Mouse (Mus musculus): ENCODE measurements around the gene Tmem175. TPM values are rescaled to one million over a fixed set of nuclear protein-coding genes. Genes with fewer than 3 reads are reported as not detected.

Gene Tmem175
- polyA plus RNA-seq, 1 experiment from 2014 or later = 28.3 TPM

GRCm38 (mm10) chr5:108645651-108646342 is 16.2 kb downstream of the Tmem175 start:
- WGBS = 92% methylated on average over 9 of the region's 9 CpGs
- H3K36me3 ChIP-seq = peaks cover 82% of the 10 kb centered on the region
- no peaks in the 10 kb centered on the region for H3K27me3 ChIP-seq
- no peak overlapping the region for H3K4me2 ChIP-seq (replicated peaks)
- no peak overlapping the region for H3K4me3 ChIP-seq
- H3K9me3 ChIP-seq = no peaks in the 10 kb centered on the region
- no peak overlapping the region for H3K9ac ChIP-seq
- H3K27ac ChIP-seq = no peak overlapping the region
- no peak for ATAC-seq (ENCODE audit: low FRiP score, low read depth)
- no peaks in the 10 kb centered on the region for H3K4me1 ChIP-seq

GRCm38 (mm10) chr5:108646343-108646660 is 16.7 kb downstream of the Tmem175 start:
- WGBS = 90% methylated on average over 3 of the region's 3 CpGs
- no peak for ATAC-seq (ENCODE audit: low FRiP score, low read depth)
- Histone ChIP-seq H3K4me3 (no peak overlapping the region), H3K27ac (no peak overlapping the region), H3K9me3 (no peaks in the 10 kb centered on the region), H3K27me3 (no peaks in the 10 kb centered on the region), H3K4me2 (replicated peaks) (no peak overlapping the region), H3K9ac (no peak overlapping the region), H3K4me1 (no peaks in the 10 kb centered on the region), H3K36me3 (peaks cover 87% of the 10 kb centered on the region)

GRCm38 (mm10) chr5:108647311-108647710 is 17.7 kb downstream of the Tmem175 start:
- Histone ChIP-seq H3K4me1 (no peaks in the 10 kb centered on the region), H3K27ac (no peak overlapping the region), H3K9me3 (no peaks in the 10 kb centered on the region), H3K9ac (no peak overlapping the region), H3K4me2 (replicated peaks) (no peak overlapping the region), H3K4me3 (no peak overlapping the region), H3K36me3 (peaks cover 87% of the 10 kb centered on the region), H3K27me3 (no peaks in the 10 kb centered on the region)
- 88% methylated on average over 2 of the region's 2 CpGs for WGBS
- no peak for ATAC-seq (ENCODE audit: low FRiP score, low read depth)

DNA sequence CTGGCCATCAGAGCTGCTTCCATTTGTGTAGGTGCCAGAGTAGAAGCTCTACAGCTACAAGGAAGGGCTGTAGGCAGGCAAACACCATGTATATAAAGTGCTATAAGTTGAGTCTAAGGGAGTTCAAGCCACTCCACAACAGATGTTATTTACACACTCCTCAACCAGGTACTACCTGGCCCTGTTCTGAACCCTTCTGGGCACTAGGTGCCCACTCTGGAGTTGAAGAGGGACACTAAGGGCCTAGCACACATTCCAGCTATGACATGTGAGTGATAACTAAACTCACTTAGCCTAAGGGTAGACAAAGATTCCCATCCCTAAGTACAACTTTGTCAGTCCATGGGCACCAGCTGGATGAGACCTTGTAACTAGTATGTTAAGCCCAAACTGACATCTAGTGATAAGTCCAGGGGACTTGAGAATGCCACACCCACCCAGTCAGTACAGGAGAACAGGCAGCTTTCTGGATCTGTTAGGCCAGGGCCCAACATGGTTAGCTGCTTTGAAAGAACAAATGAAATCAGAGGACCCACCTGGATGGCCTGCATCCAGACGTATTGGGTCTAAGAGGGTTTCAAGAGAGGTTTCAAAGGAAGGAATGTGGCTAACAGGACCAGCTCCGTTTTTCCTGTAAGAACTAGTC is 18.4 kb downstream of the Tmem175 start:
- Histone ChIP-seq H3K4me2 (replicated peaks) (no peak overlapping the region), H3K9me3 (no peaks in the 10 kb centered on the region), H3K36me3 (peaks cover 88% of the 10 kb centered on the region), H3K9ac (no peak overlapping the region), H3K4me3 (no peak overlapping the region), H3K27me3 (no peaks in the 10 kb centered on the region), H3K27ac (no peak overlapping the region), H3K4me1 (no peaks in the 10 kb centered on the region)
- ATAC-seq (ENCODE audit: low FRiP score, low read depth) = no peak
- 78% methylated on average over 2 of the region's 2 CpGs for WGBS

DNA sequence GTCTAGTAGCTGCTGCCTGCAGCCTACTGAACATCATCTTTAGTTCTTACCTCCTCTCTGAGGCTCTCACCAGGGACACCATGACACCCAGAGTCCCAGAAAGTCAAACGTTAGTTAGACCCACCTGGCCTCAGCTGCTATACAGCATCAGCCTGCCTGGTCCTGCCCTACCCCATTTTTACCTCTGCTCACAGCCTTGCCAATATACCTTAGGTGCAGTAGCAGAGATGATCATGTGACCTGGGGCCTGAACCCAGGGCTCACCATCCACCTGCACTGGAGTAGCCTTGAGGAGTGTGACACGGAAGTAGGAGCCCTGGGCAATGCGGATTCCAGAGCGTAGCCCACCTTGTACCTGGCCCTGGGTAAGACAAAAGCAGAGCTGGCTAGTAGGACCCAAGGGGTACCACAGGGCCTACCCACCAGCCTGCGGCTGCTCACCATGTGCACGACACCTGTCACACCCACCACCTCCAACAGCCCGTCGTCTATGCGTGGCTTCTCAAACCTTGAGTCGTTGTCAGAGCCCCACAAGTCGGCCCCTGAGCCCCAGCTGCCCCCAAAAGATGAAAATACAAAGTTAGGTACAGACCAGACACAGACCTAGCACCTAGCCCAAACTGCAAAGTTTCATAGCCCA is 19.5 kb downstream of the Tmem175 start:
- no peak for ATAC-seq (ENCODE audit: low FRiP score, low read depth)
- Histone ChIP-seq H3K4me2 (replicated peaks) (no peak overlapping the region), H3K27ac (no peak overlapping the region), H3K4me3 (no peak overlapping the region), H3K9ac (no peak overlapping the region; the same call in 1 of the 2 replicates), H3K4me1 (no peaks in the 10 kb centered on the region), H3K27me3 (no peaks in the 10 kb centered on the region), H3K36me3 (peaks cover 88% of the 10 kb centered on the region), H3K9me3 (no peaks in the 10 kb centered on the region)
- WGBS = 91% methylated on average over 11 of the region's 11 CpGs

GRCm38 (mm10) chr5:108650341-108650740 is 20.8 kb downstream of the Tmem175 start:
- H3K27me3 ChIP-seq = no peaks in the 10 kb centered on the region
- H3K27ac ChIP-seq = no peak overlapping the region
- no peak for ATAC-seq (ENCODE audit: low FRiP score, low read depth)
- no peak overlapping the region for H3K4me2 ChIP-seq (replicated peaks)
- no peaks in the 10 kb centered on the region for H3K9me3 ChIP-seq
- 83% methylated on average over 7 of the region's 7 CpGs for WGBS
- no peak overlapping the region for H3K4me3 ChIP-seq
- no peak overlapping the region for H3K9ac ChIP-seq
- peaks cover 91% of the 10 kb centered on the region for H3K36me3 ChIP-seq
- no peaks in the 10 kb centered on the region for H3K4me1 ChIP-seq

GRCm38 (mm10) chr5:108651136-108651720 is 21.7 kb downstream of the Tmem175 start:
- H3K27ac ChIP-seq = no peak overlapping the region
- H3K4me2 ChIP-seq (replicated peaks) = no peak overlapping the region
- no peak overlapping the region for H3K4me3 ChIP-seq
- H3K36me3 ChIP-seq = peaks cover 92% of the 10 kb centered on the region
- no peaks in the 10 kb centered on the region for H3K4me1 ChIP-seq
- no peak for ATAC-seq (ENCODE audit: low FRiP score, low read depth)
- WGBS = 88% methylated on average over 5 of the region's 5 CpGs
- no peak overlapping the region for H3K9ac ChIP-seq
- H3K9me3 ChIP-seq = no peaks in the 10 kb centered on the region
- no peaks in the 10 kb centered on the region for H3K27me3 ChIP-seq

DNA sequence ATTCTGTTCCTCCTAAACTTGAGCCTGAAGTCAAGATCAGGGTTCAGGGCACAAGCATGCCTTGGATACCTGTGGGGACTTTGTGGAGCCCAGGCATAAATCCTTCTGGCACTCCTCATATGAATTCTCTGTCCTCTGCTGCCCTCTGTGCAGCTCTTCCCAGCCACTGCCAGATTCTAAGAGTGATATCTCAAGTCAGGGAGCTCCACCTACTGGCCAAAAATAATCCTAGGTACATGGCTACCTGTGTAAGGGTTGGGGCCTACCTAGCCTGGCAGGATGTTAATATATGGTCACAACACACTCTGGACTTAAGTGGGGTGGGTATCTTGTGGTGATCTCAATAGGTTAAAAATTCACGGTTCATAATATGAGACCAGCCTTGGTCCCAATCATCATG is 22.3 kb downstream of the Tmem175 start:
- Histone ChIP-seq H3K27me3 (no peaks in the 10 kb centered on the region), H3K27ac (no peak overlapping the region), H3K9me3 (no peaks in the 10 kb centered on the region), H3K36me3 (peaks cover 92% of the 10 kb centered on the region), H3K4me1 (no peaks in the 10 kb centered on the region), H3K4me2 (replicated peaks) (no peak overlapping the region), H3K4me3 (no peak overlapping the region), H3K9ac (no peak overlapping the region)
- ATAC-seq (ENCODE audit: low FRiP score, low read depth) = peak; percentile 55; the same call in 1 of the 2 replicates
- 63% methylated on average over 1 of the region's 1 CpGs for WGBS

DNA sequence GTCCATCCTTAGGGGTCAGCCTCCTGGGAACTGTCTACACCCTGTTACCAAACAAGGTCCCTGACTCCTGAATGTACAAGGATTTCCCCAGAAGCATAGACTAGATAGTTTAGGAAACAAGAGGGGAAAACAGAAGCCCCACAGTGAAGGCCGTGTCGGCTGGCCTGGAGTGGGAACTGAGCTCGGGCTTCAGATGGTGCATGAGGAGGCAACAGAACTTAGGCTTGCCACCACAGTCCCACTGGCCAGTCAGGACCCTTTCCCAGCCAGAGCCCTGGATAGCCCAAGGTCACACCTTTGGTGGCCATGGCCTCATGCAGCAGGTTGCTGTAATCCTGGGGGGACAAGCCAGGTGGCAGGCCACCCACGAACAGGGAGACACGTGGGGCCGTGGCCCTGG is 23.8 kb downstream of the Tmem175 start:
- Histone ChIP-seq H3K4me1 (no peaks in the 10 kb centered on the region), H3K36me3 (peaks cover 93% of the 10 kb centered on the region), H3K9ac (no peak overlapping the region), H3K27ac (no peak overlapping the region), H3K4me2 (replicated peaks) (no peak overlapping the region), H3K9me3 (no peaks in the 10 kb centered on the region), H3K4me3 (no peak overlapping the region), H3K27me3 (no peaks in the 10 kb centered on the region)
- 95% methylated on average over 6 of the region's 6 CpGs for WGBS
- ATAC-seq (ENCODE audit: low FRiP score, low read depth) = no peak

DNA sequence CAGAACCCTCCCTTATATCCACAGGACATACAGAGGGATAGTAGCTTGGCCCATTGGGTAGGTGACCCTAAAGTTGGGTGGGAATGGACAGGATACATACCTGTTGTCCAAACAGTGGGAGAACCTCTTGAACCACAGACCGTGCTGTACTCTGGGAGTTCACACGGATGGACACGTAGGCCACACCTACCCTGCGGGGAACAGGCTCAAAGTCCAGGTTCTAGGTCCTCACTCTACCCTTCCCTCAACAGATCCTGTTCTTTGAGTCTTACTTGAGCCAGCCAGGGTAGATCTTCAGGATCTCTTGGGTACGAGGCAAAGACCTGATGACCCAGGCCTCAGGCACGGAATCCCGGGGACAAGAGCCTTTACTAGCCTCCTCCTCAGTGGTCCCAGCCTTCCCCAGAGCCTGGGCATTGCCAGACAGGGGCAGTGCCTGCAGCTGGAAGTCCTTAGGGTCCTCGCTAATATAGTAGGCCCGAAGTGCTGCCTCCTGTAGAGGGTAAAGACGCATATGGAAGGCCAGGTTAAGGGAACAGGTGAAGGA is 24.9 kb downstream of the Tmem175 start:
- Histone ChIP-seq H3K9ac (no peak overlapping the region), H3K4me3 (no peak overlapping the region), H3K27me3 (no peaks in the 10 kb centered on the region), H3K36me3 (peaks cover 81% of the 10 kb centered on the region), H3K27ac (no peak overlapping the region), H3K4me2 (replicated peaks) (no peak overlapping the region), H3K9me3 (no peaks in the 10 kb centered on the region), H3K4me1 (peaks cover 7% of the 10 kb centered on the region)
- ATAC-seq (ENCODE audit: low FRiP score, low read depth) = no peak
- whole genome bisulfite sequencing = 94% methylated on average over 10 of the region's 10 CpGs

DNA sequence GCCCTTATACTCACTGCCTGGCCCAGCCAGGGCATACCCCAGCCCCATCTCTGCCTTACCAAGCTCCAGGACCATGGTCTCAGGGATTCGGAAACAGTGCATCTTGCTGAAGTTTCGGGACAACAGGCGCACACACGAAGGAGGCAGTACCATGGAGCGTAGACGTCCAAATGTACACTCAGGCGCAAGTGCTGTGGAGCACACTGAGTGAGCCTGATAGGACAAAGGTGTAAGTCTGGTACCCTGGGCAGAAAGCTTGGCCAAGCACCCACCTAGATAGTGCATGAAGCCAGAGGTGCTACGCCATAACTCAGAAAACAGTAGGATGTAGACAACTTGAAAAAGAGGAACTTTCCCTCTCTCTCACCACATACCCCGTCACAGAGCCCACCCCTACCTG is 25.8 kb downstream of the Tmem175 start:
- H3K4me2 ChIP-seq (replicated peaks) = no peak overlapping the region
- no peaks in the 10 kb centered on the region for H3K9me3 ChIP-seq
- H3K4me1 ChIP-seq = peaks cover 14% of the 10 kb centered on the region
- H3K27me3 ChIP-seq = no peaks in the 10 kb centered on the region
- H3K9ac ChIP-seq = no peak overlapping the region
- H3K4me3 ChIP-seq = no peak overlapping the region
- WGBS = 95% methylated on average over 9 of the region's 9 CpGs
- peaks cover 73% of the 10 kb centered on the region for H3K36me3 ChIP-seq
- no peak overlapping the region for H3K27ac ChIP-seq
- ATAC-seq (ENCODE audit: low FRiP score, low read depth) = no peak

Data from limb, embryonic 13.5 days (tissue).